Mouse (Mus musculus): ENCODE results near the gene Sgcg.

Gene Sgcg

GRCm38 (mm10) chr14:61258352-61258751 lies at the start of gene Sgcg:
Sgcg (minus strand) TSS chr14:61258490.
- in situ Hi-C loops (cut with MboI; ENCODE audit: low sequenced_read_pairs), result no loop called here

- in situ Hi-C loops (cut with MboI; ENCODE audit: low sequenced_read_pairs), result no loop called here
These were observed 45.8 kb upstream of the Sgcg start for GRCm38 (mm10) chr14:61303969-61304609.

GRCm38 (mm10) chr14:61302428-61302827 lies 44.1 kb upstream of the Sgcg start:
- in situ Hi-C loops (cut with MboI; ENCODE audit: low sequenced_read_pairs), result no loop called here

GRCm38 (mm10) chr14:61301323-61301722 lies 43.0 kb upstream of the Sgcg start:
- in situ Hi-C loops (cut with MboI; ENCODE audit: low sequenced_read_pairs), result no loop called here

- in situ Hi-C loops (cut with MboI; ENCODE audit: low sequenced_read_pairs), result no loop called here
These were observed 41.5 kb upstream of the Sgcg start for GRCm38 (mm10) chr14:61299810-61300209.

- in situ Hi-C loops (cut with MboI; ENCODE audit: low sequenced_read_pairs), result loop anchor here (5.0 kb wide), 1 partner anchor 497 kb away; no protein-coding TSS in a partner anchor
These were observed 36.4 kb upstream of the Sgcg start for GRCm38 (mm10) chr14:61294738-61295079.

- in situ Hi-C loops (cut with MboI; ENCODE audit: low sequenced_read_pairs), result loop anchor here (5.0 kb wide), 1 partner anchor 497 kb away; no protein-coding TSS in a partner anchor
These were observed 35.8 kb upstream of the Sgcg start for GRCm38 (mm10) chr14:61293884-61294737.

- in situ Hi-C loops (cut with MboI; ENCODE audit: low sequenced_read_pairs), result loop anchor here (5.0 kb wide), 1 partner anchor 493 kb away; no protein-coding TSS in a partner anchor
These were observed 32.4 kb upstream of the Sgcg start for GRCm38 (mm10) chr14:61290664-61291063.

GRCm38 (mm10) chr14:61288606-61289286 lies 30.5 kb upstream of the Sgcg start:
- in situ Hi-C loops (cut with MboI; ENCODE audit: low sequenced_read_pairs), result no loop called here

- in situ Hi-C loops (cut with MboI; ENCODE audit: low sequenced_read_pairs), result no loop called here
These were observed 20.5 kb upstream of the Sgcg start for GRCm38 (mm10) chr14:61278676-61279300.

GRCm38 (mm10) chr14:61277285-61277684 lies 19.0 kb upstream of the Sgcg start:
- in situ Hi-C loops (cut with MboI; ENCODE audit: low sequenced_read_pairs), result no loop called here

- in situ Hi-C loops (cut with MboI; ENCODE audit: low sequenced_read_pairs), result no loop called here
These were observed 16.3 kb upstream of the Sgcg start for GRCm38 (mm10) chr14:61274414-61275198.

GRCm38 (mm10) chr14:61267908-61268475 lies 9.7 kb upstream of the Sgcg start:
- in situ Hi-C loops (cut with MboI; ENCODE audit: low sequenced_read_pairs), result no loop called here

- in situ Hi-C loops (cut with MboI; ENCODE audit: low sequenced_read_pairs), result no loop called here
These were observed 794 bp upstream of the Sgcg start for GRCm38 (mm10) chr14:61259084-61259483.

- in situ Hi-C loops (cut with MboI; ENCODE audit: low sequenced_read_pairs), result no loop called here
These were observed 5.5 kb downstream of the Sgcg start for GRCm38 (mm10) chr14:61252596-61253388.

- in situ Hi-C loops (cut with MboI; ENCODE audit: low sequenced_read_pairs), result no loop called here
These were observed 11.8 kb downstream of the Sgcg start for GRCm38 (mm10) chr14:61246444-61246843.

GRCm38 (mm10) chr14:61242611-61243010 lies 15.7 kb downstream of the Sgcg start:
- in situ Hi-C loops (cut with MboI; ENCODE audit: low sequenced_read_pairs), result no loop called here

GRCm38 (mm10) chr14:61238751-61239150 lies 19.5 kb downstream of the Sgcg start:
- in situ Hi-C loops (cut with MboI; ENCODE audit: low sequenced_read_pairs), result no loop called here

- in situ Hi-C loops (cut with MboI; ENCODE audit: low sequenced_read_pairs), result no loop called here
These were observed 21.1 kb downstream of the Sgcg start for GRCm38 (mm10) chr14:61237101-61237654.
